Mouse (Mus musculus): ENCODE results near the gene Mylk2. TPM values are rescaled to one million over a fixed set of nuclear protein-coding genes. Genes with fewer than 3 reads are reported as not detected.

Mylk2 gene
- polyA plus RNA-seq, 1 experiment from 2014 or later = not detected

GRCm38 (mm10) chr2:152931456-152932160 is 20.5 kb downstream of the Mylk2 start:
- peaks cover 5% of the 10 kb centered on the region; the same call in 1 of the 2 replicates for H3K4me1 ChIP-seq (replicated peaks)
- H3K27me3 ChIP-seq = peaks cover 13% of the 10 kb centered on the region; the same call in 1 of the 2 replicates
- H3K4me3 ChIP-seq = no peak overlapping the region
- ATAC-seq (ENCODE audit: low FRiP score) = no peak
- no peak overlapping the region for H3K9ac ChIP-seq
- no peak overlapping the region; the same call in 1 of the 2 replicates for H3K27ac ChIP-seq
- H3K4me2 ChIP-seq = no peak overlapping the region
- no peaks in the 10 kb centered on the region for H3K36me3 ChIP-seq
- WGBS = 73% methylated on average over 11 of the region's 12 CpGs
- no peaks in the 10 kb centered on the region for H3K9me3 ChIP-seq

GRCm38 (mm10) chr2:152933048-152933447 is 21.9 kb downstream of the Mylk2 start, which contains the start of gene Foxs1:
Foxs1 (minus strand) TSS chr2:152933208.
- ATAC-seq (ENCODE audit: low FRiP score) = no peak
- Histone ChIP-seq H3K9ac (no peak within 1 kb of the TSS; the same call in 1 of the 2 replicates), H3K4me3 (no peak within 1 kb of the TSS)

GRCm38 (mm10) chr2:152933614-152934013 is 22.5 kb downstream of the Mylk2 start:
- H3K9ac ChIP-seq = no peak overlapping the region
- no peak overlapping the region for H3K27ac ChIP-seq
- no peaks in the 10 kb centered on the region for H3K9me3 ChIP-seq
- H3K36me3 ChIP-seq = no peaks in the 10 kb centered on the region
- 35% methylated on average over 5 of the region's 5 CpGs for whole genome bisulfite sequencing
- no peak overlapping the region for H3K4me2 ChIP-seq
- ATAC-seq (ENCODE audit: low FRiP score) = no peak
- peaks cover 5% of the 10 kb centered on the region; the same call in 1 of the 2 replicates for H3K4me1 ChIP-seq (replicated peaks)
- no peak overlapping the region for H3K4me3 ChIP-seq
- H3K27me3 ChIP-seq = peaks cover 18% of the 10 kb centered on the region; the same call in 1 of the 2 replicates

More at GRCm38 (mm10) chr2:152933048-152933447, 21.9 kb downstream of the Mylk2 start, which contains the start of gene Foxs1:
- H3K27ac ChIP-seq = no peak within 1 kb of the TSS
- H3K4me2 ChIP-seq = no peak within 1 kb of the TSS
- peaks cover 5% of the 10 kb centered on the region; the same call in 1 of the 2 replicates for H3K4me1 ChIP-seq (replicated peaks)
- H3K9me3 ChIP-seq = no peaks in the 10 kb centered on the region
- WGBS = 35% methylated on average over 9 of the region's 9 CpGs
- peaks cover 18% of the 10 kb centered on the region; the same call in 1 of the 2 replicates for H3K27me3 ChIP-seq
- H3K36me3 ChIP-seq = no peaks in the 10 kb centered on the region

- no peaks in the 10 kb centered on the region for H3K36me3 ChIP-seq
- H3K27me3 ChIP-seq = peaks cover 69% of the 10 kb centered on the region
- no peak overlapping the region for H3K4me3 ChIP-seq
- no peak overlapping the region for H3K4me2 ChIP-seq
- 15% methylated on average over 4 of the region's 4 CpGs for WGBS
- H3K27ac ChIP-seq = no peak overlapping the region
- no peak for ATAC-seq (ENCODE audit: low FRiP score)
- H3K9ac ChIP-seq = no peak overlapping the region
- H3K4me1 ChIP-seq (replicated peaks) = peaks cover 16% of the 10 kb centered on the region
- no peaks in the 10 kb centered on the region for H3K9me3 ChIP-seq
Measured at GRCm38 (mm10) chr2:152939846-152940245, 28.7 kb downstream of the Mylk2 start.

- Histone ChIP-seq H3K27ac (no peak overlapping the region), H3K4me2 (no peak overlapping the region), H3K4me3 (no peak overlapping the region), H3K36me3 (no peaks in the 10 kb centered on the region), H3K27me3 (peaks cover 73% of the 10 kb centered on the region), H3K9ac (no peak overlapping the region), H3K4me1 (replicated peaks) (peaks cover 16% of the 10 kb centered on the region), H3K9me3 (no peaks in the 10 kb centered on the region)
- ATAC-seq (ENCODE audit: low FRiP score) = no peak
- 79% methylated on average over 6 of the region's 6 CpGs for WGBS
Measured at GRCm38 (mm10) chr2:152941106-152941505, 30.0 kb downstream of the Mylk2 start.

- peaks cover 17% of the 10 kb centered on the region for H3K4me1 ChIP-seq (replicated peaks)
- H3K4me2 ChIP-seq = no peak overlapping the region
- no peak overlapping the region for H3K4me3 ChIP-seq
- H3K27ac ChIP-seq = no peak overlapping the region
- H3K36me3 ChIP-seq = no peaks in the 10 kb centered on the region
- 28% methylated on average over 7 of the region's 7 CpGs for WGBS
- H3K9ac ChIP-seq = no peak overlapping the region
- peaks cover 73% of the 10 kb centered on the region for H3K27me3 ChIP-seq
- ATAC-seq (ENCODE audit: low FRiP score) = no peak
- no peaks in the 10 kb centered on the region for H3K9me3 ChIP-seq
Measured at GRCm38 (mm10) chr2:152941776-152942175, 30.6 kb downstream of the Mylk2 start.

- no peak; the same call in 1 of the 2 replicates for ATAC-seq (ENCODE audit: low FRiP score)
- peak overlapping the region; percentile 47 for H3K4me3 ChIP-seq
- H3K27ac ChIP-seq = no peak overlapping the region
- peaks cover 74% of the 10 kb centered on the region for H3K27me3 ChIP-seq
- peaks cover 26% of the 10 kb centered on the region for H3K4me1 ChIP-seq (replicated peaks)
- no peaks in the 10 kb centered on the region for H3K9me3 ChIP-seq
- no peaks in the 10 kb centered on the region for H3K36me3 ChIP-seq
- WGBS = under 1% methylated on average over 51 of the region's 65 CpGs
- peak overlapping the region; percentile 67 for H3K9ac ChIP-seq
- H3K4me2 ChIP-seq = peak overlapping the region; percentile 80
Measured at GRCm38 (mm10) chr2:152942898-152943515, 31.9 kb downstream of the Mylk2 start.

- peak overlapping the region; percentile 47 for H3K4me3 ChIP-seq
- no peaks in the 10 kb centered on the region for H3K36me3 ChIP-seq
- peak; percentile 26; the same call in 1 of the 2 replicates for ATAC-seq (ENCODE audit: low FRiP score)
- WGBS = 8% methylated on average over 8 of the region's 8 CpGs
- peak overlapping the region; percentile 80 for H3K4me2 ChIP-seq
- no peaks in the 10 kb centered on the region for H3K9me3 ChIP-seq
- H3K27me3 ChIP-seq = peaks cover 80% of the 10 kb centered on the region
- peak overlapping the region; percentile 67 for H3K9ac ChIP-seq
- H3K4me1 ChIP-seq (replicated peaks) = peaks cover 26% of the 10 kb centered on the region
- no peak overlapping the region for H3K27ac ChIP-seq
Measured at GRCm38 (mm10) chr2:152943568-152943967, 32.4 kb downstream of the Mylk2 start.

- ATAC-seq (ENCODE audit: low FRiP score) = no peak
- Histone ChIP-seq H3K4me3 (no peak overlapping the region), H3K27ac (no peak overlapping the region), H3K9ac (no peak overlapping the region), H3K4me2 (no peak overlapping the region), H3K27me3 (peaks cover 84% of the 10 kb centered on the region), H3K9me3 (no peaks in the 10 kb centered on the region), H3K4me1 (replicated peaks) (peaks cover 26% of the 10 kb centered on the region), H3K36me3 (no peaks in the 10 kb centered on the region)
- 64% methylated on average over 9 of the region's 9 CpGs for WGBS
Measured at GRCm38 (mm10) chr2:152944013-152944412, 32.9 kb downstream of the Mylk2 start.

- Histone ChIP-seq H3K4me1 (replicated peaks) (peaks cover 40% of the 10 kb centered on the region), H3K27me3 (peaks cover 78% of the 10 kb centered on the region), H3K27ac (peak overlapping the region; percentile 13; the same call in 1 of the 2 replicates), H3K4me2 (no peak overlapping the region), H3K4me3 (no peak overlapping the region), H3K36me3 (no peaks in the 10 kb centered on the region), H3K9me3 (no peaks in the 10 kb centered on the region), H3K9ac (no peak overlapping the region)
- ATAC-seq (ENCODE audit: low FRiP score) = no peak
- 47% methylated on average over 7 of the region's 7 CpGs for WGBS
Measured at GRCm38 (mm10) chr2:152947098-152947497, 35.9 kb downstream of the Mylk2 start.

- Histone ChIP-seq H3K4me3 (no peak overlapping the region), H3K4me1 (replicated peaks) (peaks cover 33% of the 10 kb centered on the region), H3K36me3 (no peaks in the 10 kb centered on the region), H3K9ac (no peak overlapping the region), H3K9me3 (no peaks in the 10 kb centered on the region), H3K27ac (no peak overlapping the region), H3K4me2 (no peak overlapping the region), H3K27me3 (peaks cover 64% of the 10 kb centered on the region)
- ATAC-seq (ENCODE audit: low FRiP score) = no peak
- WGBS = 83% methylated on average over 5 of the region's 5 CpGs
Measured at GRCm38 (mm10) chr2:152948438-152949020, 37.4 kb downstream of the Mylk2 start.

All from hindbrain, embryonic 13.5 days (tissue).